Mouse (Mus musculus): ENCODE data around the gene Rassf8.

Rassf8 gene

GRCm38 (mm10) chr6:145823103-145823502 lies 76.6 kb downstream of the Rassf8 start:
- no peak for DNase-seq (ENCODE audit: low spot score in 2 of 2)

GRCm38 (mm10) chr6:145823588-145824234 lies 77.2 kb downstream of the Rassf8 start:
- no peak for DNase-seq (ENCODE audit: low spot score in 2 of 2)

GRCm38 (mm10) chr6:145826305-145826704 lies 79.8 kb downstream of the Rassf8 start:
- DNase-seq (ENCODE audit: low spot score in 2 of 2) = no peak

- no peak for DNase-seq (ENCODE audit: low spot score in 2 of 2)
Measured at GRCm38 (mm10) chr6:145829062-145829835, 82.7 kb downstream of the Rassf8 start.

DNA sequence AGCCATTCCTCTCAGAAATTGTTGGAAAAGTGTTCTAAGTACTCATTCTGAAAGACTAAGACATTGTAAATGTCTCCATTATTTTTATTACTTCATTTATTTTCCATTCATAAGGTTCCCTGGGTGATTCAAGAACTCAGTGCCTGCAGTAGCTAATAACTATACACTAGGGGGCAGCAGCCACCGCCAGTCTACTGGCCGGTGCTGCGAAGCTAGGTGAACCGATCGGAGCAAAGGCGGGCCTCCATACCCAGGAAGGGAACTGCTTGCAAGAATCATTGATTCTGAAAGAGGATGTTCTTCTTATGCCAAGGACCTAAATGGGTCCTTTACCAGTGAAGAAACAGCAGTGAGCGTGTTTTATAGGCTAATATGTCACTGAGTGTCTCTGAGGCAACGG lies 83.6 kb downstream of the Rassf8 start:
- DNase-seq (ENCODE audit: low spot score in 2 of 2) = peak; percentile 44 to 71

- DNase-seq (ENCODE audit: low spot score in 2 of 2) = no peak
Measured at GRCm38 (mm10) chr6:145830617-145831016, 84.1 kb downstream of the Rassf8 start.

GRCm38 (mm10) chr6:145832927-145833326 lies 86.4 kb downstream of the Rassf8 start:
- DNase-seq (ENCODE audit: low spot score in 2 of 2) = no peak

GRCm38 (mm10) chr6:145835359-145835758 lies 88.8 kb downstream of the Rassf8 start:
- DNase-seq (ENCODE audit: low spot score in 2 of 2) = no peak

- no peak for DNase-seq (ENCODE audit: low spot score in 2 of 2)
Measured at GRCm38 (mm10) chr6:145845611-145846010, 99.1 kb downstream of the Rassf8 start.

- DNase-seq (ENCODE audit: low spot score in 2 of 2) = no peak
Measured at GRCm38 (mm10) chr6:145846076-145846475, 99.5 kb downstream of the Rassf8 start.

GRCm38 (mm10) chr6:145846948-145847347 lies 100.4 kb downstream of the Rassf8 start:
- no peak for DNase-seq (ENCODE audit: low spot score in 2 of 2)

DNA sequence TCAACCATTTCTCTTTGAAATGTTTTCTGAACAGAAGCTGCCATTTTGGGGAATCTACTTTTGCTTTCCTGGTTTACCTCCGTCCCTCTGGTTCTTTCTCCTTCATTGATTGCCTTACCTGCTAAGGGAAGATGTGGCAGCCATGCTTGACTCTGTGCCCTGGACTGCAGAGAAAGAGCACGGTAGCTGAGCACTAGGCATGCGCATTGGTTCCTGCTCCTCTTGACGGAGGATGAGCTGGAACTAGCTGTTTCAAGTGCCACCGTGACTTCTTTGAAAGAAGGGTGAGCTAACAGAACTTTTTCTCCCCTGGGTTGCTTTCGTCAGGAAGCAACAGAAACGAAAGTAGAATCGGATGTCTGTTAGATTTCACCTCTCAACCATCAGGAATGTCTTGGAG lies 101.1 kb downstream of the Rassf8 start:
- DNase-seq (ENCODE audit: low spot score in 2 of 2) = no peak

- no peak for DNase-seq (ENCODE audit: low spot score in 2 of 2)
Measured at GRCm38 (mm10) chr6:145850789-145851188, 104.2 kb downstream of the Rassf8 start.

- no peak for DNase-seq (ENCODE audit: low spot score in 2 of 2)
Measured at GRCm38 (mm10) chr6:145851956-145852355, 105.4 kb downstream of the Rassf8 start.

GRCm38 (mm10) chr6:145852708-145853107 lies 106.2 kb downstream of the Rassf8 start:
- no peak for DNase-seq (ENCODE audit: low spot score in 2 of 2)

GRCm38 (mm10) chr6:145853356-145854079 lies 107.0 kb downstream of the Rassf8 start:
- no peak for DNase-seq (ENCODE audit: low spot score in 2 of 2)

DNA sequence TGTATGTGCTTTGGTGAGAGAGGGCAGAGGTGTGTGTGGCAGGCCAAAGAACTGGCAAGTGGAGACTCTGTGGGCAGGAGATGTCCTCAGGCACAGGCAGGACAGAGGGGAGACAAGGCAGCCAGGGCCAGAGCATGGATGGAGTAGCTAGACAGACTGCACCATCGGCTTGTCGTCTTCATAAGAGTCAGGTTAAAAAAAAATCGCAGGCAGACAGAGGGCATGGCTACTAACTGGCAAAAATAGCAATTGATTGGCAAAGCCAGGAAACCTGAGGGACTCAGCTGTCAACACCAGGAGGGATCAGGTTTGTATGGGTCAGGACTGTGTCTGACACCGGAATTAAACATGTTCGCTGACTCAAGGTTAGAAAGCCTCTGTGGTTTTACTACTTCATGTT lies 108.2 kb downstream of the Rassf8 start:
- DNase-seq (ENCODE audit: low spot score in 2 of 2) = no peak

GRCm38 (mm10) chr6:145855720-145856551 lies 109.4 kb downstream of the Rassf8 start:
- peak; percentile 97 to 98 for DNase-seq (ENCODE audit: low spot score in 2 of 2)

- DNase-seq (ENCODE audit: low spot score in 2 of 2) = no peak
Measured at GRCm38 (mm10) chr6:145857428-145857827, 110.9 kb downstream of the Rassf8 start.

DNA sequence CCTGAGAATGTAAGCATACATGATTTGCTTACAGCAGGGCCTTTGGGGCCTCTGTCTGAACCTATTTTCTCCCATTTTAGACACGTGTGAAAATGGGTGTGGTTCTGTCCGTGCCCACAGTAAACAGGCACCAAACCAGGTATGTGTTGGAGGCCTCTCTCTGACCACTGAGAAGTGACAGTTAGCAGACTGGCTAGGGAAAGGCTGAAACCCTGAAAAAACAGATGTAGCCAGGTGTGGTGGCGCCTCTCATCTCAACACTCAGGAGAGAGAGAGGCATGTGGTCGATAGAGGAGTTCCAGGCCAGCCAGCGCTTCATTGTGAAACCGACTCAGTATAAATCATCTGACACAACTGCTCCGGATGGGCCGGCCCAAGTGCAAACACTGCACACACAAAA lies 111.9 kb downstream of the Rassf8 start:
- no peak for DNase-seq (ENCODE audit: low spot score in 2 of 2)

- no peak for DNase-seq (ENCODE audit: low spot score in 2 of 2)
Measured at GRCm38 (mm10) chr6:145860350-145860749, 113.8 kb downstream of the Rassf8 start.

Data from frontal cortex, postnatal 10 days (tissue).